Mouse (Mus musculus) ES-E14 (cell line): ENCODE measurements around the gene Lmntd1. TPM values are rescaled to one million over a fixed set of nuclear protein-coding genes. Genes with fewer than 3 reads are reported as not detected.

Source experiments
- DNase-seq: peaks from one replicate; pipeline ENCODE4 v3.0.0-alpha.2; 2013; ENCODE audit warnings: low read depth, low spot score
- H3K27ac ChIP-seq: 2 replicates; pipeline ENCODE4 v1.5.1; 2012; ENCODE audit warnings: low read depth, mild to moderate bottlenecking, low read length, moderate library complexity, mixed read lengths; ENCODE audit not compliant: poor library complexity, insufficient read depth, severe bottlenecking
- H3K36me3 ChIP-seq: 2 replicates; pipeline ENCODE4 v1.6.1; 2012; ENCODE audit warnings: mild to moderate bottlenecking, low read length, moderate library complexity, mixed read lengths; ENCODE audit not compliant: control insufficient read depth, poor library complexity, insufficient read depth, severe bottlenecking
- H3K4me1 ChIP-seq, 2 experiments: fragments of 150-350 bp in 1 of 2; sonication (generic) in 1 of 2; 2 replicates each; pipeline ENCODE4 v1.6.1; 2012; ENCODE audit warnings: low read length in 2 of 2, mild to moderate bottlenecking in 1 of 2, mixed read lengths in 1 of 2; ENCODE audit not compliant: control insufficient read depth in 2 of 2, insufficient read depth in 2 of 2, poor library complexity in 1 of 2
- H3K4me3 ChIP-seq, 2 experiments: fragments of 150-350 bp in 1 of 2; sonication (generic) in 1 of 2; 2 replicates each; pipeline ENCODE4 v1.5.1; 2012; ENCODE audit warnings: low read length in 2 of 2, low read depth in 1 of 2, mild to moderate bottlenecking in 1 of 2, mixed read lengths in 1 of 2; ENCODE audit not compliant: insufficient read depth in 1 of 2, poor library complexity in 1 of 2, severe bottlenecking in 1 of 2
- H3K9ac ChIP-seq: 2 replicates; pipeline ENCODE4 v1.6.1; 2012; ENCODE audit warnings: low read depth, mild to moderate bottlenecking, low read length, mixed read lengths; ENCODE audit not compliant: poor library complexity, insufficient read depth, severe bottlenecking
- H3K9me3 ChIP-seq: fragments of 150-350 bp; sonication (generic); 2 replicates; pipeline ENCODE4 v1.6.1; 2012; ENCODE audit warnings: low read depth, mild to moderate bottlenecking, low read length; ENCODE audit not compliant: control insufficient read depth, insufficient read depth
- CHD2 ChIP-seq: IDR thresholded peaks from 2 replicates; pipeline ENCODE4 v1.6.1; 2014; ENCODE audit warnings: mild to moderate bottlenecking, low read depth, low read length, inconsistent platforms
- HCFC1 ChIP-seq: IDR thresholded peaks from 2 replicates; pipeline ENCODE4 v1.6.1; 2012; ENCODE audit warnings: low read length, inconsistent platforms, borderline replicate concordance; ENCODE audit not compliant: insufficient read depth
- MAFK ChIP-seq: IDR thresholded peaks from 2 replicates; pipeline ENCODE4 v1.6.1; 2014; ENCODE audit warnings: mild to moderate bottlenecking, low read depth, low read length, inconsistent platforms; ENCODE audit not compliant: insufficient read depth
- ZC3H11A ChIP-seq: IDR thresholded peaks from 2 replicates; pipeline ENCODE4 v1.6.1; 2012; ENCODE audit warnings: low read depth, mild to moderate bottlenecking, inconsistent platforms, low read length, borderline replicate concordance
- ZNF384 ChIP-seq: IDR thresholded peaks from 2 replicates; pipeline ENCODE4 v1.6.1; 2012; ENCODE audit warnings: low read depth, low read length, inconsistent platforms
- in situ Hi-C, 2 experiments: fragments of 600-800 bp; cut with MboI; formaldehyde crosslinking; loops; one replicate each; pipeline ENCODE4 v1.15.1; 2025; ENCODE audit warnings: low sequenced_read_pairs in 2 of 2, inconsistent platforms in 1 of 2; ENCODE audit not compliant: unreplicated experiment in 2 of 2
- total RNA-seq: library from RNA; depleted of rRNA; stranded (reverse); fragments of 300-350 nt; gene quantifications from 2 replicates; pipeline ENCODE4 v1.2.3, GENCODE M21; 2012

Lmntd1 gene
- total RNA-seq, 1 experiment: not detected

DNA sequence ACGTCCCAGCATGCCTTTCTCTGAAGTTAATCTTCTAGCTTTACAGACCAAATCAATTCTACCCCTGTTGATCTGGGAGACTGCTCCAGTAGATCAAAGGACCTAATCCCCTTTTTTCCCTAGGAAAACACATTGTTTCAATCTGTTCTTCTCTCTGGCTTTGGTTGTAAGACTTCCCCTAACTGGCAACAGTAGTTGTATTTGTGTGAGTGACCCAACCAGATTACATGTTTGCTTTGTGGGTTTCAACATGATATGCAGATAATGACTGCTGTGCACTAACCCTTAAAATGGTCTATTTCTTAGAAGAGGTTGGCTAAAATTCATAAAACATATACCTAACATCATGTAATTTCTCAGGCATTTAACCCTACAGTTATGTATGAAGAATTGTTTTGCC, 22.5 kb downstream of the Lmntd1 start:
- in situ Hi-C loops: no loop called here
- DNase-seq: no peak
- no peaks in the 10 kb centered on the region for H3K9me3 ChIP-seq
- no peak overlapping the region for H3K9ac ChIP-seq
- no peaks in the 10 kb centered on the region for H3K4me1 ChIP-seq
- H3K27ac ChIP-seq: no peak overlapping the region
- TF ChIP-seq ZNF384 (no peak), ZC3H11A (no peak), CHD2 (no peak), HCFC1 (no peak), MAFK (no peak)
- H3K4me3 ChIP-seq: no peak overlapping the region
- H3K36me3 ChIP-seq: no peaks in the 10 kb centered on the region

- Histone ChIP-seq H3K4me1 (no peaks in the 10 kb centered on the region), H3K9me3 (no peaks in the 10 kb centered on the region), H3K36me3 (no peaks in the 10 kb centered on the region), H3K4me3 (no peak overlapping the region), H3K9ac (no peak overlapping the region), H3K27ac (no peak overlapping the region)
- no peak for TF ChIP-seq CHD2
- TF ChIP-seq MAFK: no peak
- TF ChIP-seq HCFC1: no peak
- no peak for TF ChIP-seq ZC3H11A
- TF ChIP-seq ZNF384: no peak
- DNase-seq: no peak
- in situ Hi-C loops: no loop called here
Measured at GRCm38 (mm10) chr6:145590501-145591293, 23.4 kb downstream of the Lmntd1 start.

GRCm38 (mm10) chr6:145585052-145585973, 28.8 kb downstream of the Lmntd1 start:
- H3K9ac ChIP-seq: no peak overlapping the region
- H3K4me1 ChIP-seq: no peaks in the 10 kb centered on the region
- no peak overlapping the region for H3K4me3 ChIP-seq
- no peak overlapping the region for H3K27ac ChIP-seq
- TF ChIP-seq MAFK (no peak), HCFC1 (no peak), ZC3H11A (no peak), ZNF384 (no peak), CHD2 (no peak)
- H3K36me3 ChIP-seq: no peaks in the 10 kb centered on the region
- DNase-seq: no peak
- in situ Hi-C loops: no loop called here
- H3K9me3 ChIP-seq: no peaks in the 10 kb centered on the region

DNA sequence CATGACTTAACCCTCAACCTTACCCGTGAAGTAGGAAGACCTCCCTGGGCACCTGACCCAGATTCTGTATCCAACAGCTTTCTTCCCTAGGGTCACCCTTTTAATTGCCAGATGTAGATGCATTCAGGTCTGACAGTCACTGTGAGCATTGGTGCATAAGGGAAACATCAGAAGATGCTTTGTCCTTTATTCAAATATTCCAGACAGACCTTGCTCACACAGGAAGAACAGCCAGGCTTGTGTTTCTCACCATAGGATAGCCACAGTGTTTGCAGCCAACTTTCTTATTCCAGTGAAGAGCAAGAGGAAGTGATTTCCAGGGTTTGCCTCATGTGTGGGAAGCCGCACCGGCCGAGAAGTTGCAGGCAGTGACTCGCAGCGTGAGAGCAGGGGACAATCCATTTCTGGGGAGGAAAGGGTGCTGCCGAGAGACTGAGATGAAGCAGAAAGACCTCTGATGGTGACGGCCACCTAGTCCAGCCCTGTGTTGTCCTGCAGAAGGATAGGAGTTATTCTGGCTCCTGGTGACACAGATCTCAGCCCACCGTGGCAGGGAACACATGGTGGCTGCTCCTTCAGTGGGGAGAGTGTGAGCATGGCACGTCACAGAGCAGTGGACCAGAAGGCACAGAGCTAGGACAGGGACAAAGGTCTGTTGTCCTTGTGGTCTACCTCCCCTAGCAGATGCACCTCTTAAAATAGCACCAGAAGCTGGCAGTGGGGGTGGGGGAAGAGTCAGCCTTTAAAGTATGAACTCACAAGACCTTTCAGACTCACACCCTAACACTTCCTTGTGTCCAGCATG, 32.6 kb downstream of the Lmntd1 start:
- Histone ChIP-seq H3K36me3 (no peaks in the 10 kb centered on the region), H3K4me1 (no peaks in the 10 kb centered on the region), H3K27ac (no peak overlapping the region), H3K4me3 (no peak overlapping the region), H3K9ac (no peak overlapping the region), H3K9me3 (no peaks in the 10 kb centered on the region)
- in situ Hi-C loops: no loop called here
- TF ChIP-seq MAFK (no peak), ZNF384 (no peak), HCFC1 (no peak), ZC3H11A (no peak), CHD2 (no peak)
- no peak for DNase-seq
